Mouse (Mus musculus) lung, adult 18-20 months (tissue): ENCODE data around the gene Axin2.
A peak's percentile ranks its signal among the peaks of the same experiment; 100 is the strongest.
"Not testable (repeated sequence)": the region's sequence is repeated elsewhere in the genome, so short reads cannot be mapped to it uniquely, and the experiment has no call there.

ENCODE experiments used
- DNase-seq, 2 experiments: peaks; one replicate each; pipeline ENCODE4 v3.0.0; 2022; ENCODE audit warnings: mixed read lengths in 2 of 2

Axin2 gene

GRCm38 (mm10) chr11:108920158-108920635 is at the start of gene Axin2:
TSS of gene Axin2 (plus strand) at chr11:108920349.
- DNase-seq, result peak; percentile 91 to 93

DNA sequence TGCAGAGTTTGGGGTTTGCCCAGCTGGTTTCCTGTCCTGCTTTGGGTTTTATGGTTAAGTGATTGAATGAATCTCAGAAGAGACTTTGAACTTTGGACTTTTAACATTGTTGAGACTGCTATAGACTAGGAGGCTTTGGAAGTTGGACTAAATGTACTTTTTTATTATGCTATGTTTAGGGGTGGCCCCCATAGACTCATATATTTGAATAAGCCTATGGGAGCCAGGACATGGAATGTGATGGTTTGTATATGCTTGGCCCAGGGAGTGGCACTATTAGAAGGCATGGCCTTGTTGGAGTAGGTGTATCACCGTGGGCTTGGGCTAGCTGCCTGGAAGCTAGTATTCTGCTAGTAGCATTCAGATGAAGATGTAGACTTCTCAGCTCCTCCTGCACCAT is 48.9 kb upstream of the Axin2 start:
- not testable (repeated sequence) for DNase-seq

- no peak for DNase-seq
Measured at GRCm38 (mm10) chr11:108871748-108872147, 48.4 kb upstream of the Axin2 start.

- DNase-seq, result peak; percentile 47 to 63
Measured at GRCm38 (mm10) chr11:108876633-108877205, 43.4 kb upstream of the Axin2 start.

DNA sequence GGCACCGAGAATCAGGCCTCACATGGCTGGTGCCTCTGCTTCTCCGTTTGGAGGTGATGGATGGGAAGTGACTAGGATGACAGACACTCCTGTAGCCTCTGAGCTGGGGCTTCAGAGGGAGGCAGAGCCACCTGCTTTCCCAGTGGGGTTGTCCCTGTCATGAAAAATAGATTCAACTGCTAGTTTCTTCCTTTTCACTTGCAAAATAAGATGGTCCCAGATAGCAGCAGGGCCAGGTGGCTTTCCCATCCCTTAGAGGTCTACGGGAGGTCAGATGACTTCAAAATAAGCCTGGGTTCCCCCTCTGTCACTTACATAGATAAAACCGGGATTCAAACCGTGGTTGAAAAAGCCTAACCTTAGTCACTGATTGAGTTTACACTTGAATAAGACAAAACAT is 42.6 kb upstream of the Axin2 start:
- DNase-seq, result no peak

- peak; percentile 9 to 34 for DNase-seq
Measured at GRCm38 (mm10) chr11:108880546-108880945, 39.6 kb upstream of the Axin2 start.

DNA sequence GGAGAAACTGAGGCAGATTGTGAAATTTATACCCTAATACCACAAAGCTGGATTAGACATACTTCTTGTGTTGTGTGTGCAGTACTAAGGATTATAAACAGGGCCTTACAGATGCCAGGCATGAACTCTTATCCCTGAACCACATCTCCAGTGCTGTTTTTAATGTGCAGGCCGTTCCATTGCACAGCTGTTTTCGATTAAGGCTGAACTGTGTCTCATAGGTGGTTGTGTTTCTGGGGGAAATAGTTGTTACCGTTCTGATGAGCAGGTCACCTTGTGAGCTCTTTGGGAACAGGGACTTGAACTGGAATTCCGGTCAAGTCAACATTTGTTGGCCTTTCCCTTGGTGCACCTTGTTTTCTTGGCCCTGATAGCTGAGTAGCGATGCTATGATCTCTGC is 38.5 kb upstream of the Axin2 start:
- no peak for DNase-seq

DNA sequence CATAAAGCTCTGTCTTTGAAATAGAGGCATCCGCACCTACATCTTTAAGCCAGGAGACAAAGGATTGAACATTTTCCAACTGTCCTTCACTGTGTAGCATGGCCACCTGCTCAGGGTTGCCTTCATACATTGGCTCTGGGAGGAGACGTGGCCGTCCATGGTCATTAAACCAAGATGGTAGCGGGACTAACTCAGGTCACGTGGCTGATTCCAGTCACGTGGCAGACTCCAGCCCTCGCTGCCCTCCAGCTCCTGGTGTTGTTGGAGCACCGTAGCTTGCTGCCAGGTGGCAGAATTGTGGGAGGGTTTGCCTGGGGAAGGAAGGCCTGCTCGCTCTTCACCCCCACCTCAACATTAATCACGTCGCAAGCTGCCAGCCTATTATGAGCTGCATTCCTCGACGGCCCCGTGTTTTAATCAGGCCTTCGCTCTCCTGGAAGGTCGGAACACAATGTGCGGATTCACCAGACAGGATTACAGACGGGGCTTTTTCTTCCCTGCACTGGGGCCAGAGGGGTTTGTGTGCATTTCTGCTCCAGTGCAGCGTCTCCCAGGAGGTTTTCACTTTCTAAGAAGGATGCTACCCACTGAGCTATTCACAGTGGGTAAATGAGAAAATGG is 34.8 kb upstream of the Axin2 start:
- no peak for DNase-seq

DNA sequence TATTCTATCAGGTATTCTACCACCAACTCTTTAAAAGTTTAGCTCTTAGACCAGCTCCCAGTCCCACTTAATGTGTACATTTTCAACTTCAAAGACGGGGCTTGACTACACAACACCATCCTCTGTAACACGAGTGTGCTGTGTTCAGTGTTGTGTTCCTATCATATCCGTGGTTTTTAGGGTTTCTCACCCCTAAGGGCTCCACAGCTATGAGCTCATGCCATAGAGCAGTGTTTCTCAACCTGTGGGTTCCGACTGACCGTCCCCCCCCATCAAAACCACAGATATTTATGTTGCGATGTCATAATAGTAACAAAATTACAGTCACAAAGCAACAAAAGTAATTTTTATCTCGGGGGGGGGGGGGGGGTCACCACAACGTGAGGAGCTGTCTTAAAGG is 34.1 kb upstream of the Axin2 start:
- DNase-seq, result no peak

GRCm38 (mm10) chr11:108889121-108889520 is 31.0 kb upstream of the Axin2 start:
- DNase-seq, result peak; percentile 42 to 44

DNA sequence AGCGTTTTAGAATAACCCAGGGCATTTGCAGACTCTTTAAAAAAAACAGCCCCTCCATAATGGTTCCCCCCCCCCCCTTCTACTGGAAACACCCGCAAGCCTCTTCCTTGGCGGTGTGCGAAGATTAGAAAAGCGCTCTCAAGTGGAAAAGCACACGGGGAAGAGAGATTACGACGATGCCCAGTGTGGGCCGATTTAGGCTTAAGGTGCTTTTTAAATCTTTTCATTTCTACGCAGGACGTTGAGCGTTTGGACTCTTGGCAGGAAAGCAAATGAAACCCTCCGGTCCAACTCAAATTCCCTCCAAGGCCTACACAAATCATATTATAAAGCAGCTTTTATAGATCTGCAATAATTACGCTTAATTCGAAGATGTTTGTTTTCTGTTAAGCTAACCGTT is 29.6 kb upstream of the Axin2 start:
- DNase-seq, result no peak

GRCm38 (mm10) chr11:108891111-108891870 is 28.9 kb upstream of the Axin2 start:
- peak; percentile 18 to 32 for DNase-seq

DNA sequence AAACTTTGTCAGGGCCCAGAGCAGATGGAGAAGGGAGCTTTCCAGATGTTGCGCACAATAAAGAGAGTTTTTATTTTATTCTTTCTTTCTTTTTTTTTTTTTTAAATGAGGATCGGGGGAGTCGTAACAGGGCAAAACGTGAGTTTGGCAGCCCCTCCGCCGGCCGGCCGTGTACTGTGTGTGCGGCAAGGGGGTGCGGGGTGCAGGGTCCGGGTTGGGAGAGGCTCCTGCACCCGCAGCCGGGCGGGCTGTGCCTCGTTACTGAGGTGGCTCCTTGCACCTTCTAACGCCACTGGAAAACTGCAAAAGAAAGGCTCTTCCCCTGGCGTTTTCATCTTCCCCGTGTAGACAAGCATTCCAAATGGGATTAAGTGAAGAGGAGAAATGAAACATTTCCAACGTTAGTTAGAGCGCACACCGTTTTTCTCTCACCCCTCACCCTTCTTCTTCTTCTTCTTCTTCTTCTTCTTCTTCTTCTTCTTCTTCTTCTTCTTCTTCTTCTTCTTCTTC is 28.2 kb upstream of the Axin2 start:
- DNase-seq, result no peak

DNA sequence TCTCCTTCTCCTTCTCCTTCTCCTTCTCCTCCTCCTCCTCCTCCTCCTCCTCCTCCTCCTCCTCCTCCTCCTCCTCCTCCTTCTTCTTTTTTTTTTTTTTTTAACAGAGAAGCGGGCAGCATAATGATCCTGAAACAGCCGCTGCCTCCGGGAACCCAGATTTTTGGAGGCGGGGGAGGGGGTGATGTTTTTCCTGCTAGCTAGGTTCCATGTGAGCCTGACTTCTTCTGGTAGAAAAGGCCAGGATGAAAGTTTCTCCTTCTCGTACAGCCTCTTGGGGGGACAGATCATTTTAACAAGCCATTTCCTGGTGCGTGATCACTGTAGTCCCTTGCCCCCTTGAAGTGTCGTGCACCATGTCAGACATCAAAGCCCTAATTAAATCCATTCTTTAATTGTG is 27.7 kb upstream of the Axin2 start:
- no peak for DNase-seq

- no peak for DNase-seq
Measured at GRCm38 (mm10) chr11:108893232-108893790, 26.8 kb upstream of the Axin2 start.

DNA sequence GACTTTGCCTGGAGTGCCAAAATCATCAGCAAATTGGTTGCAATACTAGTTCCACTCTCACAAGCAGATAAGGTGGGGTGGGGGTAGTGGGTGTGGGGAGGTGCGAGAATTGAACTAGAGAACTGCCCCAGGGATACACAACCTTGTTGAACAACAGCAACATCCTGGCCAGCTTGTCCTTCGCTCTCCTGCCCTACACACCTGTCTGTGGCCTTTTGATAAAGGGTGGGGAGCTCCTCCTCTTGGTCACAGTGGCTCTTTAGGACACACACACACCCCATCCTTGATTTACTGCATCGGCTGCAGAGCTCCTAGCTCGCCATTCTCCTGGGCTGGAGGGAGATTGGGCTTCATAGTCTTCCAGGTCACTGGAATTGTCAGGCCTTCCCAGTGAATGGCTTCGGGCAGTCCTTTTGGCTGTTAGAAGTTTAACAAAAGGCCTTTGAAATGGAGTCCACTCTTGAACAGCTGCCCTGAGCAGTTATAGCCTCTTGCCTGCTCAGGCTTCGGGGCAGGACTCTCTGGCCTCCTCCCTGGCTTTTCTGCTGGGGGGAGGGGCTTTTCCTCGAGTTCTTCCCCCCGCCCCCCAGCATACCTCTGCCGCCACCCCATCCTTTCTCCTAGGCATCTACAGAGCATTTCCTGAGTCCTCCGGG is 26.2 kb upstream of the Axin2 start:
- no peak for DNase-seq

GRCm38 (mm10) chr11:108897034-108897433 is 23.1 kb upstream of the Axin2 start:
- DNase-seq, result no peak

GRCm38 (mm10) chr11:108898063-108898462 is 22.1 kb upstream of the Axin2 start:
- DNase-seq, result no peak

- no peak for DNase-seq
Measured at GRCm38 (mm10) chr11:108898483-108898882, 21.7 kb upstream of the Axin2 start.

DNA sequence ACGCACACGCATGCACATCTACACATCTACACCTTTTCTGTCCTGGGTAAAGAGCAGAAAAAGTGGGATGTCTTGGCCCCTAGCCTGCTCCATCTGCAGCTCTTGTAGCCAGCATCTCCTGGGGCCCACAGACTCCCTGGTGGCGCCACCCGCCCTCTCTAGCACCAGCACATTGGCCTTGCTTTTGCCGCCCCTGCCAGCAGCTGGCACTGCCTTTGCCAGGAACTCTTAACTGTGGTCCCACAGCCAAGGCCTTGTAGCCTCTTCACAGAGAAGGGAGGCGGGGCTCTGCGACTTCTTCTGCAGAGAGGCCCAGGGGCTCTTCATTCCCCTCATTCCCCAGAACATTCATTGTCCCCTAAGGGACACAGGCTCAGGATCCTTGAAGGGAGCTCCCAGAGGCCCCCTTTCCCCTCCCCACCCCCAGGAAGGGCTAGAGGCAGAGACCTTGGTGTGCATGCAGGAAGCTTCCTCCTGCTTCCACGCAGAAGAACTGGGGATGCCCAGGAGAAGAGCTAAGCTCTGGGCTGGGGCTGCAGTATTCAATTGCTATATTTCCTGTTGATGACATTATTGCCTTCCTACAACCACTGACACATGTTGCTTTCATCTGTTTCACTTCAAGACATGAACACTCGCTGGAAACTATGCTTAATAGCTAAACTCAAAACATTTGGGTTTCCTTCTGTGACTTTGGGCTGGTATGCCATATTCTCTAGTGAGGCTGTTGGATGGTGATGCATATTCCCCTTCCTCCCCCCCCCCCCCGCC is 19.2 kb upstream of the Axin2 start:
- no peak for DNase-seq

GRCm38 (mm10) chr11:108901670-108902069 is 18.5 kb upstream of the Axin2 start:
- DNase-seq, result no peak

DNA sequence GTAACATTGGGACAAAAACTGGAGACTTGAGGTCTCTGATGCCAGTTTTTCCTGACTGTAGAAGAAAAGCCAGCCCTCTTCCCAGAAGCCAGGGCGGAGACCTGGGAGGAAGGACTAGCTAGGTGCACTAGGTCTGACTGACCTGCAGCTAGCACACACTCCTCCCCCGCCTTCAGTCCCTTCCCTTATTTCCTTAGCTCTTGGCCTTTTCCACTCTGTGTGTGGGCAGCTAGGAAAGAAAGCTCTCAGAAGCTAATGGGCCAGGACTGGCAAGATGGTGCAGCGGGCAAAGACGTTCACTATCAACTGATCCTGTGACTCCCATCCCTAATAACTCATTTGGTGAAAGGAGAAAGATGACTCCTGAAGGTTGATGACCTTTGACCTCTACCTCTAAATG is 17.8 kb upstream of the Axin2 start:
- DNase-seq, result no peak
